Mouse (Mus musculus) adrenal gland, adult 10 weeks (tissue): ENCODE measurements around the gene Gm17490. TPM values are rescaled to one million over a fixed set of nuclear protein-coding genes. Genes with fewer than 3 reads are reported as not detected.

ENCODE experiments used
- polyA plus RNA-seq: library from polyadenylated mRNA; stranded (reverse); fragments of 350-450 nt; fragmentation: Illumina TruSeq; extraction: RNeasy Lipid Tissue Mini Kit (QIAGEN cat#74804); gene quantifications from one replicate; pipeline ENCODE4 v1.2.3, GENCODE M21; 2014; ENCODE audit warnings: low read depth, low replicate concordance

The Gm17490 gene
- not detected for polyA plus RNA-seq

GRCm38 (mm10) chr2:11625890-11626289 lies at the start of gene Gm17490:
Gene Gm17490 (minus strand): TSS chr2:11626264.

GRCm38 (mm10) chr2:11642451-11642941 lies 16.4 kb upstream of the Gm17490 start, which contains the start of gene Il2ra:
Gene Il2ra (plus strand): TSS chr2:11642807.

GRCm38 (mm10) chr2:11604053-11604452 lies 22.0 kb downstream of the Gm17490 start, which contains the start of gene Rbm17:
Gene Rbm17 (minus strand): TSS chr2:11604153.

Other genes starting within 250 kb of the Gm17490 start
- gene Pfkfb3, start 72.2 kb downstream of the Gm17490 start, polyA plus RNA-seq = 40.2 TPM
- gene Rbm17, start 22.1 kb downstream of the Gm17490 start, polyA plus RNA-seq = 209 TPM
- gene Il2ra, start 16.5 kb upstream of the Gm17490 start, polyA plus RNA-seq = 1.0 TPM
- 9.6 TPM for gene Il15ra, start 79.0 kb upstream of the Gm17490 start, polyA plus RNA-seq
- gene Fbh1, start 151.3 kb upstream of the Gm17490 start, polyA plus RNA-seq = 83.7 TPM
- gene Ankrd16, start 151.6 kb upstream of the Gm17490 start, polyA plus RNA-seq = 13.8 TPM